Comparison of ENCODE assay signal across 11 mouse cellular contexts in genomic region chr10:80444339-80445045, GRCm38 (mm10). TPM values are rescaled to one million over a fixed set of nuclear protein-coding genes. Genes with fewer than 3 reads are reported as not detected.
DNase-seq lines count a peak whose midpoint lies in the region; ATAC-seq and TF ChIP-seq lines count a peak whose summit lies in the region.
"Had no signal": no experiment of that assay in that cellular context is flagged by ENCODE, and none has a peak within 500 bp of the region (broad histone marks: within the 10 kb centered on the region; RNA-seq: fewer than 3 reads in every experiment).

No protein-coding gene starts in this region.

- no peak for TF ChIP-seq POLR2A in thymus, adult 2 months (IDR thresholded peaks at IDR 0.05; ENCODE audit: control insufficient read depth, extremely low read depth, insufficient read depth, low read length, poor library complexity)

- WGBS in embryonic facial prominence, embryonic 13.5 days, result 52% methylated on average over 5 of the region's 5 CpGs
- 59% methylated on average over 5 of the region's 5 CpGs for WGBS in embryonic facial prominence, embryonic 10.5 days
- WGBS in lung, embryonic 16.5 days, result 30% methylated on average over 5 of the region's 5 CpGs
- 59% methylated on average over 5 of the region's 5 CpGs for WGBS in thymus, adult 2 months

- no peaks in the 10 kb centered on the region for H3K9me3 ChIP-seq in embryonic facial prominence, embryonic 13.5 days
- H3K9me3 ChIP-seq in embryonic facial prominence, embryonic 10.5 days, result no peaks in the 10 kb centered on the region
- no peaks in the 10 kb centered on the region for H3K9me3 ChIP-seq in lung, embryonic 16.5 days (ENCODE audit: control insufficient read depth, low read length)
- H3K9me3 ChIP-seq: embryonic facial prominence, embryonic 12.5 days had no signal

- H3K36me3 ChIP-seq in embryonic facial prominence, embryonic 13.5 days, result no peaks in the 10 kb centered on the region
- H3K36me3 ChIP-seq in embryonic facial prominence, embryonic 10.5 days (replicated peaks), result no peaks in the 10 kb centered on the region
- no peaks in the 10 kb centered on the region for H3K36me3 ChIP-seq in lung, embryonic 16.5 days (ENCODE audit: control insufficient read depth, insufficient read depth, low read length)
- H3K36me3 ChIP-seq in thymus, adult 2 months (ENCODE audit: control insufficient read depth, insufficient read depth, low read length), result no peaks in the 10 kb centered on the region
- H3K36me3 ChIP-seq: embryonic facial prominence, embryonic 12.5 days had no signal

- no peak for ATAC-seq in embryonic facial prominence, embryonic 13.5 days (ENCODE audit: insufficient number of reproducible peaks, insufficient read depth, low FRiP score, low TSS enrichment, low read depth)
- ATAC-seq in lung, embryonic 16.5 days (ENCODE audit: low read depth), result peak; percentile 46; the same call in 1 of the 2 replicates

- no peak overlapping the region for H3K4me2 ChIP-seq in embryonic facial prominence, embryonic 13.5 days
- H3K4me2 ChIP-seq in lung, embryonic 16.5 days (ENCODE audit: low read depth, low read length), result no peak overlapping the region
- H3K4me2 ChIP-seq: embryonic facial prominence, embryonic 12.5 days had no signal

- H3K27ac ChIP-seq in embryonic facial prominence, embryonic 13.5 days, result no peak overlapping the region
- no peak overlapping the region for H3K27ac ChIP-seq in embryonic facial prominence, embryonic 10.5 days (replicated peaks)
- H3K27ac ChIP-seq in lung, embryonic 16.5 days (ENCODE audit: low read length), result no peak overlapping the region
- no peak overlapping the region for H3K27ac ChIP-seq in thymus, adult 2 months (ENCODE audit: control insufficient read depth, insufficient read depth, low read length)
- H3K27ac ChIP-seq: embryonic facial prominence, embryonic 12.5 days; macrophage had no signal

- no peak for DNase-seq in embryonic facial prominence, embryonic 10.5 days (ENCODE audit: low spot score)
- no peak for DNase-seq in lung, adult 18-20 months
- DNase-seq in thymus, postnatal 4 days, result peak; percentile 42
- no peak for DNase-seq in thymus, adult 2 months
- DNase-seq in testis, postnatal 10 days (ENCODE audit: low spot score), result peak; percentile 87
- no peak for DNase-seq in layer of hippocampus, adult 9-11 months
- DNase-seq: heart, postnatal 36 days had no signal

- peaks cover 47% of the 10 kb centered on the region for H3K27me3 ChIP-seq in embryonic facial prominence, embryonic 13.5 days
- peaks cover 47% of the 10 kb centered on the region for H3K27me3 ChIP-seq in embryonic facial prominence, embryonic 10.5 days (replicated peaks; ENCODE audit: low read depth, poor library complexity, severe bottlenecking)
- peaks cover 4% of the 10 kb centered on the region for H3K27me3 ChIP-seq in lung, embryonic 16.5 days (ENCODE audit: control insufficient read depth, insufficient read depth, low read depth, low read length)
- H3K27me3 ChIP-seq in thymus, adult 2 months (ENCODE audit: control insufficient read depth, insufficient read depth, low read length), result no peaks in the 10 kb centered on the region

- H3K4me1 ChIP-seq in embryonic facial prominence, embryonic 13.5 days, result peaks cover 10% of the 10 kb centered on the region
- H3K4me1 ChIP-seq in embryonic facial prominence, embryonic 10.5 days, result peaks cover 12% of the 10 kb centered on the region; the same call in 1 of the 2 replicates
- H3K4me1 ChIP-seq in lung, embryonic 16.5 days (replicated peaks; ENCODE audit: control insufficient read depth, insufficient read depth, low read length), result no peaks in the 10 kb centered on the region; the same call in 1 of the 2 replicates
- H3K4me1 ChIP-seq in thymus, adult 2 months (replicated peaks; ENCODE audit: control insufficient read depth, insufficient read depth, low read length), result peaks cover 11% of the 10 kb centered on the region; the same call in 1 of the 2 replicates

- no peak for TF ChIP-seq CTCF in thymus, adult 2 months (IDR thresholded peaks at IDR 0.05; ENCODE audit: borderline replicate concordance, control insufficient read depth, extremely low read depth, insufficient read depth, low read length, poor library complexity)

- no peak overlapping the region for H3K4me3 ChIP-seq in embryonic facial prominence, embryonic 13.5 days
- no peak overlapping the region for H3K4me3 ChIP-seq in embryonic facial prominence, embryonic 10.5 days
- H3K4me3 ChIP-seq in lung, embryonic 16.5 days (ENCODE audit: low read length), result no peak overlapping the region
- H3K4me3 ChIP-seq in thymus, adult 2 months (ENCODE audit: control insufficient read depth, insufficient read depth, low read length), result no peak overlapping the region
- H3K4me3 ChIP-seq: embryonic facial prominence, embryonic 12.5 days had no signal

- H3K9ac ChIP-seq in embryonic facial prominence, embryonic 13.5 days, result 0 out of 2 replicates have a peak overlapping the region, but pooled peaks have one; percentile 55
- H3K9ac ChIP-seq in lung, embryonic 16.5 days (ENCODE audit: low read length), result peak overlapping the region; percentile 15
- H3K9ac ChIP-seq: embryonic facial prominence, embryonic 12.5 days had no signal

RNA-seq across cellular contexts. Expression of gene Tcf3, which starts 11.0 kb away (rescaled TPM):
- 162 and 183 TPM in 2 replicates for polyA plus RNA-seq in embryonic facial prominence, embryonic 13.5 days (2015; fragmentation: Nextera tagmentation; extraction: Ambion mirVana)
- polyA plus RNA-seq in embryonic facial prominence, embryonic 10.5 days (2016; fragmentation: Nextera tagmentation; extraction: Ambion mirVana), result 225 and 235 TPM in 2 replicates
- 81.0 and 82.4 TPM in 2 replicates for polyA plus RNA-seq in lung, embryonic 16.5 days (2015; fragmentation: Nextera tagmentation; extraction: Ambion mirVana)
- 341 and 425 TPM in 2 replicates for polyA plus RNA-seq in thymus, adult 2 months (2012; rRNA removed)

RNA-seq across cellular contexts. Expression of gene Uqcr11, which starts 37.9 kb away (rescaled TPM):
- 447 and 479 TPM in 2 replicates for polyA plus RNA-seq in embryonic facial prominence, embryonic 13.5 days (2015; fragmentation: Nextera tagmentation; extraction: Ambion mirVana)
- polyA plus RNA-seq in embryonic facial prominence, embryonic 10.5 days (2016; fragmentation: Nextera tagmentation; extraction: Ambion mirVana), result 615 and 629 TPM in 2 replicates
- polyA plus RNA-seq in lung, embryonic 16.5 days (2015; fragmentation: Nextera tagmentation; extraction: Ambion mirVana), result 618 and 673 TPM in 2 replicates
- polyA plus RNA-seq in thymus, adult 2 months (2012; rRNA removed), result 1,246 and 1,699 TPM in 2 replicates

RNA-seq across cellular contexts. Expression of gene Mbd3, which starts 45.1 kb away (rescaled TPM):
- 263 and 297 TPM in 2 replicates for polyA plus RNA-seq in embryonic facial prominence, embryonic 13.5 days (2015; fragmentation: Nextera tagmentation; extraction: Ambion mirVana)
- 371 and 377 TPM in 2 replicates for polyA plus RNA-seq in embryonic facial prominence, embryonic 10.5 days (2016; fragmentation: Nextera tagmentation; extraction: Ambion mirVana)
- 192 and 204 TPM in 2 replicates for polyA plus RNA-seq in lung, embryonic 16.5 days (2015; fragmentation: Nextera tagmentation; extraction: Ambion mirVana)
- 268 and 290 TPM in 2 replicates for polyA plus RNA-seq in thymus, adult 2 months (2012; rRNA removed)

RNA-seq across cellular contexts. Expression of gene Onecut3, which starts 50.1 kb away (rescaled TPM):
- polyA plus RNA-seq in embryonic facial prominence, embryonic 13.5 days (2015; fragmentation: Nextera tagmentation; extraction: Ambion mirVana), result not detected in 2 replicates
- polyA plus RNA-seq in embryonic facial prominence, embryonic 10.5 days (2016; fragmentation: Nextera tagmentation; extraction: Ambion mirVana), result 0.17 and 0.58 TPM in 2 replicates
- not detected in 2 replicates for polyA plus RNA-seq in lung, embryonic 16.5 days (2015; fragmentation: Nextera tagmentation; extraction: Ambion mirVana)
- polyA plus RNA-seq in thymus, adult 2 months (2012; rRNA removed), result 0.03 and 0.10 TPM in 2 replicates
- polyA plus RNA-seq: macrophage had no signal

RNA-seq across cellular contexts. Expression of gene Mex3d, which starts 57.0 kb away (rescaled TPM):
- polyA plus RNA-seq in embryonic facial prominence, embryonic 13.5 days (2015; fragmentation: Nextera tagmentation; extraction: Ambion mirVana), result 8.9 and 10.4 TPM in 2 replicates
- polyA plus RNA-seq in embryonic facial prominence, embryonic 10.5 days (2016; fragmentation: Nextera tagmentation; extraction: Ambion mirVana), result 6.4 and 7.1 TPM in 2 replicates
- 4.4 and 4.5 TPM in 2 replicates for polyA plus RNA-seq in lung, embryonic 16.5 days (2015; fragmentation: Nextera tagmentation; extraction: Ambion mirVana)
- polyA plus RNA-seq in thymus, adult 2 months (2012; rRNA removed), result 34.9 and 38.2 TPM in 2 replicates

Comparison
In these comparisons a context has a peak if more than half of its experiments do, and no peak if none do; other contexts are left out.
1. DNase-seq: peak in thymus, postnatal 4 days (single experiment) and testis, postnatal 10 days (single experiment); none in embryonic facial prominence, embryonic 10.5 days (single experiment), lung, adult 18-20 months (0 of 2), thymus, adult 2 months (single experiment) and layer of hippocampus, adult 9-11 months (single experiment).